Mouse (Mus musculus): ENCODE data around the gene Rccd1. TPM values are rescaled to one million over a fixed set of nuclear protein-coding genes. Genes with fewer than 3 reads are reported as not detected.
A peak's percentile ranks its signal among the peaks of the same experiment; 100 is the strongest.

The Rccd1 gene
- polyA plus RNA-seq, 1 experiment from 2014 or later = 1.6 TPM

GRCm38 (mm10) chr7:80252437-80252836 is 71.8 kb downstream of the Rccd1 start:
- DNase-seq (no peak), ATAC-seq (no peak)
- H3K4me1 ChIP-seq (ENCODE audit: insufficient read depth) = no peaks in the 10 kb centered on the region
- H3K4me2 ChIP-seq (ENCODE audit: low read depth, low read length) = no peak overlapping the region
- H3K27me3 ChIP-seq (ENCODE audit: insufficient read depth, low read length) = no peaks in the 10 kb centered on the region
- H3K9ac ChIP-seq (replicated peaks) = no peak overlapping the region
- H3K27ac ChIP-seq (ENCODE audit: low read depth) = no peak overlapping the region
- 83% methylated on average over 7 of the region's 7 CpGs for WGBS (ENCODE audit: insufficient replicate concordance)
- H3K36me3 ChIP-seq (replicated peaks; ENCODE audit: insufficient read depth, low read length) = no peaks in the 10 kb centered on the region
- no peaks in the 10 kb centered on the region for H3K9me3 ChIP-seq (ENCODE audit: low read length)
- no peak overlapping the region for H3K4me3 ChIP-seq (ENCODE audit: low read depth, low read length)
- TF ChIP-seq CTCF (IDR thresholded peaks at IDR 0.05; ENCODE audit: low read depth) (no peak), EP300 (IDR thresholded peaks at IDR 0.05; ENCODE audit: low read depth) (no peak)

GRCm38 (mm10) chr7:80246859-80247258 is 77.4 kb downstream of the Rccd1 start:
- WGBS (ENCODE audit: insufficient replicate concordance) = 27% methylated on average over 7 of the region's 7 CpGs
- Histone ChIP-seq H3K36me3 (replicated peaks; ENCODE audit: insufficient read depth, low read length) (no peaks in the 10 kb centered on the region), H3K4me1 (ENCODE audit: insufficient read depth) (peaks cover 11% of the 10 kb centered on the region), H3K27me3 (ENCODE audit: insufficient read depth, low read length) (no peaks in the 10 kb centered on the region), H3K9me3 (ENCODE audit: low read length) (no peaks in the 10 kb centered on the region), H3K9ac (replicated peaks) (peak overlapping the region; percentile 73), H3K4me2 (ENCODE audit: low read depth, low read length) (peak overlapping the region; percentile 93), H3K4me3 (ENCODE audit: low read depth, low read length) (peak overlapping the region; percentile 80), H3K27ac (ENCODE audit: low read depth) (no peak overlapping the region)
- no peak for DNase-seq
- TF ChIP-seq CTCF (IDR thresholded peaks at IDR 0.05; ENCODE audit: low read depth) = no peak
- no peak for TF ChIP-seq EP300 (IDR thresholded peaks at IDR 0.05; ENCODE audit: low read depth)
- no peak for ATAC-seq

GRCm38 (mm10) chr7:80246148-80246721 is 78.0 kb downstream of the Rccd1 start, which contains the start of gene Ttll13:
Gene Ttll13 (plus strand): TSS chr7:80246376.
- H3K4me2 ChIP-seq (ENCODE audit: low read depth, low read length) = peak within 1 kb of the TSS; percentile 93
- H3K4me3 ChIP-seq (ENCODE audit: low read depth, low read length) = peak within 1 kb of the TSS; percentile 80
- peak within 1 kb of the TSS; percentile 73 for H3K9ac ChIP-seq (replicated peaks)
- H3K27me3 ChIP-seq (ENCODE audit: insufficient read depth, low read length) = no peaks in the 10 kb centered on the region
- peaks cover 11% of the 10 kb centered on the region for H3K4me1 ChIP-seq (ENCODE audit: insufficient read depth)
- no peaks in the 10 kb centered on the region for H3K9me3 ChIP-seq (ENCODE audit: low read length)
- peak within 1 kb of the TSS; percentile 78 for H3K27ac ChIP-seq (ENCODE audit: low read depth)
- no peaks in the 10 kb centered on the region for H3K36me3 ChIP-seq (replicated peaks; ENCODE audit: insufficient read depth, low read length)
- WGBS (ENCODE audit: insufficient replicate concordance) = under 1% methylated on average over 48 of the region's 48 CpGs
- DNase-seq (peak; percentile 98), ATAC-seq (peak; percentile 99)
- peak; percentile 59 for TF ChIP-seq CTCF (IDR thresholded peaks at IDR 0.05; ENCODE audit: low read depth)
- peak; percentile 60; the same call in 1 of the 2 replicates for TF ChIP-seq EP300 (IDR thresholded peaks at IDR 0.05; ENCODE audit: low read depth)

DNA sequence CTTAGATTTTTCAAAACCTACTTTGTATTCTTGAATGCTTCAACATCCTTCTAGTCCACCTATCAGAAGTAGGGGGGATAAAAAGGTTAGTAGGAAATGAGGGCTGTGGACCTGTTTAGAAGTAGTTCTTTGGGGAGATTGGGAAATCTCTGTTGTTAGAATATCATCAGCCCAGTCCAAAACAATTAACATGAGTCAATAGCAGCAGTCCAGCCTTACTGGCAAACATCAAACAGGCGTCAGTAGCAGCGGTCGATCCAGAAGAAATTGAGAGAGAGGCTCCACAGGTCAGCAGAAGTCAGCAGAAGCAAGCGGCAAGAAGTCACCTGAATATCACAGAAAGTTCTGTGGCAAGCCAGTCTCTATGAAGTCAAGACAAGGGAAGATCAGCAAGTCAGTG is 79.4 kb downstream of the Rccd1 start:
- peaks cover 11% of the 10 kb centered on the region for H3K4me1 ChIP-seq (ENCODE audit: insufficient read depth)
- no peak for TF ChIP-seq CTCF (IDR thresholded peaks at IDR 0.05; ENCODE audit: low read depth)
- no peak for TF ChIP-seq EP300 (IDR thresholded peaks at IDR 0.05; ENCODE audit: low read depth)
- H3K4me3 ChIP-seq (ENCODE audit: low read depth, low read length) = no peak overlapping the region
- no peaks in the 10 kb centered on the region for H3K9me3 ChIP-seq (ENCODE audit: low read length)
- H3K27me3 ChIP-seq (ENCODE audit: insufficient read depth, low read length) = no peaks in the 10 kb centered on the region
- H3K9ac ChIP-seq (replicated peaks) = no peak overlapping the region
- H3K27ac ChIP-seq (ENCODE audit: low read depth) = no peak overlapping the region
- DNase-seq (no peak), ATAC-seq (no peak)
- H3K4me2 ChIP-seq (ENCODE audit: low read depth, low read length) = no peak overlapping the region
- 93% methylated on average over 4 of the region's 4 CpGs for WGBS (ENCODE audit: insufficient replicate concordance)
- H3K36me3 ChIP-seq (replicated peaks; ENCODE audit: insufficient read depth, low read length) = 0 out of 2 replicates have a peak, but pooled peaks cover 4% of the 10 kb centered on the region

Other genes starting within 250 kb of the Rccd1 start
- gene Idh2, start 209.1 kb downstream of the Rccd1 start, polyA plus RNA-seq (2015; fragmentation: Nextera tagmentation; extraction: Ambion mirVana) = 183 and 184 TPM in 2 replicates
- 11.7 and 13.5 TPM in 2 replicates for gene Sema4b, start 137.6 kb downstream of the Rccd1 start, polyA plus RNA-seq (2015; fragmentation: Nextera tagmentation; extraction: Ambion mirVana)
- 79.4 and 89.2 TPM in 2 replicates for gene Cib1, start 91.6 kb downstream of the Rccd1 start, polyA plus RNA-seq (2015; fragmentation: Nextera tagmentation; extraction: Ambion mirVana)
- gene Gdpgp1, start 91.6 kb downstream of the Rccd1 start, polyA plus RNA-seq (2015; fragmentation: Nextera tagmentation; extraction: Ambion mirVana) = 1.5 and 1.6 TPM in 2 replicates
- 0.43 TPM in 2 replicates for gene Ttll13, start 78.1 kb downstream of the Rccd1 start, polyA plus RNA-seq (2015; fragmentation: Nextera tagmentation; extraction: Ambion mirVana)
- gene Ngrn, start 63.2 kb downstream of the Rccd1 start, polyA plus RNA-seq (2015; fragmentation: Nextera tagmentation; extraction: Ambion mirVana) = 20.9 and 23.1 TPM in 2 replicates
- gene Vps33b, start 54.8 kb downstream of the Rccd1 start, polyA plus RNA-seq (2015; fragmentation: Nextera tagmentation; extraction: Ambion mirVana) = 2.5 and 2.9 TPM in 2 replicates
- gene Prc1, start 30.0 kb downstream of the Rccd1 start, polyA plus RNA-seq (2015; fragmentation: Nextera tagmentation; extraction: Ambion mirVana) = 48.3 and 57.6 TPM in 2 replicates
- 4.9 and 7.2 TPM in 2 replicates for gene Unc45a, start 16.6 kb upstream of the Rccd1 start, polyA plus RNA-seq (2015; fragmentation: Nextera tagmentation; extraction: Ambion mirVana)
- gene Hddc3, start 18.6 kb upstream of the Rccd1 start, polyA plus RNA-seq (2015; fragmentation: Nextera tagmentation; extraction: Ambion mirVana) = 3.1 TPM in 2 replicates
- 2.1 and 2.2 TPM in 2 replicates for gene Man2a2, start 46.9 kb upstream of the Rccd1 start, polyA plus RNA-seq (2015; fragmentation: Nextera tagmentation; extraction: Ambion mirVana)
- 16.3 and 16.8 TPM in 2 replicates for gene Fes, start 63.5 kb upstream of the Rccd1 start, polyA plus RNA-seq (2015; fragmentation: Nextera tagmentation; extraction: Ambion mirVana)
- 17.7 and 18.0 TPM in 2 replicates for gene Furin, start 81.0 kb upstream of the Rccd1 start, polyA plus RNA-seq (2015; fragmentation: Nextera tagmentation; extraction: Ambion mirVana)
- 8.1 and 11.8 TPM in 2 replicates for gene Blm, start 210.7 kb upstream of the Rccd1 start, polyA plus RNA-seq (2015; fragmentation: Nextera tagmentation; extraction: Ambion mirVana)

Measured in liver, postnatal 0 days (tissue).